Mouse (Mus musculus): ENCODE data around the gene Hdac2. TPM values are rescaled to one million over a fixed set of nuclear protein-coding genes. Genes with fewer than 3 reads are reported as not detected.

The Hdac2 gene
- 100 to 1,000 TPM; 121 to 124 TPM for total RNA-seq (2021)
- long read RNA-seq, transcript Hdac2-201 (14 exons, 2,005 nt): major isoform, 161 of 172 reads
- long read RNA-seq, partial matches to known transcripts: 3 of 172 reads
- long read RNA-seq, other reads (novel, unspliced or antisense): 6 of 172 reads

DNA sequence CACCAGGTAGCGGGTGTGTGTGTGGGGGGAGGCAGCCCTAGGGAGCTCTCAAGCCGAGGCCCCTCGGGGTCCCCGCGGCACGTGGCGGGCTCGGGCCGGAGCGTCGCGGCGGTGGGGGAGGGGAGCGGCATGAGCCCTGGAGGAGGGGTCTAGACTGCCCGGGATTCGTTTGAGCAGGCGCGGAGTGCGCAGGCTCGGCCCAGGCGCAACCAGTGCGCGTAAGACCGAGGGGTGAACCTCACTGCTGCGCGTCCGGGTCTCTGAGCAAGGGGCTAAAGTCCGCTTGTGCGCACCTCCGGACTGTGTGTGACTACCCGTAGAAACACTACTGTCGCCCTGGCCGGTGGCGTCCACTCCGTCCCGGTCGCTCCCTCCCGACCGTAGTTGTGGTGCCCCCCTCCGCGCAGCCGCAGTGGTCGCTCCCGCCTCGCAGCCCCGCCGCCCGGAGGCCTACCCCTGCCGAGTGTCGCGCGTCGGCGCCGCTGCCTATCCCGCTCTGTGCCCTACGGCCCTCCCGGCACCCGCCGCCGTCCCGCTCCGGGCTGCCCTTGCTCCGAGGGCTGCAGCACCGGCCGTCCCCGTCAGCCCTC is at the start of gene Hdac2:
TSS of gene Hdac2 (plus strand) at position 459 of the 590 bp plus-strand sequence.
- DNase-seq (ENCODE audit: low spot score in 2 of 2): peak; percentile 86 to 93

DNA sequence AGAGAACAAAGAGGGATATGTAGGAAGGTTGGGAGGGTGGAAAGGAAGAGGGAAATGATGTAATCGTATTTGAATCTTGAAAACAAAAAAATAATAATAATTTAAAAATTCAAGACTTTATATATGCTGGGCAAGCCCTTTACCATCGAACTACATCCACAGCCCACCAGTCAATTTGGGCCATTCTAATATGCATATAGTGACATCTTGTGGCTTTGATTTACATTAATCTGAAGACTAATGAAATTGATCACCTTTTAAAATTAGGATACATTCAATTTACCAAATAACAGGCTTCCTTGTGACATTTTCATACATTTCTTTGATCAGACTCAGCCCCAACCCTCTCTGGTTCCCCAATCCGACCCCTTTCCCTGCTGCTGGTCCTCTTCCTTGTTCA is 46.1 kb upstream of the Hdac2 start:
- no peak for DNase-seq (ENCODE audit: low spot score in 2 of 2)

DNA sequence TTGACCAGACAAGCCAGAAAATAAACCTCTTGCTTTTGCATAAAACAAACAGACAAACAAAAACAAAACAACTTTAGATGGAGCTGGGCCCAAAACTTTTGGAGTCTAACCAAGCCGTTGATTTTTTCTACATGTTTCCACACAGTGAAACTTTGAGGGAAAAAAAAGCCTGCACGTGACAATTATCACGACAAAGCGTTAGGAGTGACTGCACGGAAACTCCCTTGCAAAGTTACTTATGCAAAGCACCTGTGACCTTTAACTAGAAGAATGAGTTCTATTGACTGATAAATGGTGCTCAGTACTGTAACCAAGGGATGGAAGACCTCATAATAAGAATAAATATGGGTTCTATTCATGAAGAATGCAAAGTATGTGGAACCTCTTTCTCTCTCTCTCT is 38.5 kb upstream of the Hdac2 start:
- DNase-seq (ENCODE audit: low spot score in 2 of 2): no peak

DNA sequence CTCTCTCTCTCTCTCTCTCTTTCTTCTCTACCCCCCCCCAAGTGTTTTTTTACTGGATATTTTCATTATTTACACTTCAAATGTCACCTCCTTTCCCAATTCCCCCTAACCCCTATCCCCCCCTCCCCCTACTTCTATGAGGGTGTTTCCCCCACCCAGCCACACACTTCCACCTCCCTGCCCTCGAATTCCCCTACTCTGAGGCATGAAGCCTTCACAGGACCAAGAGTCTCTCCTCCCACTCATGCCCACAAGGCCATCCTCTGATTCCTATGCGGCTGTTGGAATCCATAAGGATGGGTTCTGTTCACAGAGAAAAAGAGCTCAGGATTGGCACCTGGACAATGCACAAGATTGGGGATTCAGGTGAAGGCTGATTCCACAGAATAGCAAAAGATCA is 38.1 kb upstream of the Hdac2 start:
- no peak for DNase-seq (ENCODE audit: low spot score in 2 of 2)

DNA sequence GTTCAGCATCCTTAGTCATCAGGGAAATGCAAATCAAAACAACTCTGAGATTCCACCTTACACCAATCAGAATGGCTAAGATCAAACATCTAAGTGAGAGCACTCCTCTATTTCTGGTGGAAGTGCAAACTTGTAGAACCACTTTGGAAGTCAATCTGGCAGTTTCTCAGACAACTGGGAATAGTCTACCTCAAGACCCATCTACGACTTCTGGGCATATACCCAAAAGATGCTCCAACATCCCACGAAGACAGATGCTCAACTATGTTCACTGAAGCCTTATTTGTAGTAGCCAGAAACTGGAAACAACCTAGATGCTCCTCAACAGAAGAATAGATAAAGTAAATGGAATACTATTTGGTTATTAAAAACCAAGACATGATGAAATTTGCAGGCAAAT is 22.6 kb upstream of the Hdac2 start:
- DNase-seq (ENCODE audit: low spot score in 2 of 2): no peak

DNA sequence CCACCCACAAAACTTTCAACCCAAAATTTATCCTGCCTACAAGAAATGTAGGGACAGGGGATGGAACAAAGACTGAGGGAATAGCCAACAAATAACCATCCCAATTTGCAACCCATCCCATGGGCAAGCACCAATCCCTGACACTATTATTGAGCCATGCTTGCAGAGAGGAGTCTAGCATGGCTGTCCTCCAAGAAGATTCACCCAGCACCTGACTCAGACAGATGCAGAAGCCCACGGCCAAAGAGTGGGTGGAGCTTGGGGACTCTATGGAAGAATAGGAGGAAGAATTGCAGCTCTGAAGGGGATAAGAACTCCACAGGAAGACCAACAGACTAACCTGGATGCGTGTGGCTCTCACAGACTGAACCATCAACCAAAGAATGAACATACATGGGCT is 21.7 kb upstream of the Hdac2 start:
- DNase-seq (ENCODE audit: low spot score in 2 of 2): no peak

DNA sequence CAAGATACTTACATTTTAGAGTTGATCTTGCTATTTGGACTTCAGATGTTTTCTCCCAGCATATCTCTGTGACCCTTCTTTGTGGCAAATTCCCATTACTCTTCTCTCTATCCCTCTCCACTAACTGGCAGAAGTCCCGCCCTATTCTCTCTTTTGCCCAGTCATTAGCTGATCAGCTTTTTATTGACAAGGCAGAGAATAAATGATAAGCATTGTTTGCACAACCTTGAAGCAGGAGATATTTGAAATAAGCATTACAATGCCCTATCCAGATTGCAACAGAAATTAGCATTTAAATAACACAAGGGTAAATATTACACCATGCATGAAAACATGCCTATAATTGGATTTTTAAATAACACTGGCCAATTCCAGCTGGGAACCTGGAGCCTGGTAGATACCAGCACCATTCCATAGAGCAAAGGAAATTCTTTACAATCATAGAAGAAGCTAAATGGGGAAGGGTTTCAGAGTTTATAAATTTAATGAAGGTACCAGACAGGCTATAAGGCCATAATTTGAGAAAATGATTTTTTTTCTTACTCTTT is 14.7 kb upstream of the Hdac2 start:
- DNase-seq (ENCODE audit: low spot score in 2 of 2): no peak

DNA sequence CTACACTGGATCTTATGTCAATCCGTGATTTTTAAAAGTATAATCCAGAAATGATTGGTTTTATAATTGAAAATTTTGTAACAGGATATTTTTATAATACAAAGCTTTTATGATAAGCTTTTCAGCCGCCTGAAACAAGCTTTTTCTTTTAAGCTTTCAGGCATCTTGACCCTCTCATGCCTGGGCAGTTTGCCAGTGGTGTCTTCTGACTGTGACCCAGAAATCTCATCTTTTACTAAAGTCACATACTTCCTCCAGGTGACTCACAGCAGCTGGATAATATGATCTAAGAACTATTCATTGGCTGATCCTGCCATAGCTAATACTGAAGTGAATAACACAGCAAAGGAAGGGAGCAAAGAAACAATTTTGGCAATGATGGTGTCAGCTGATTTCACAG is 9.9 kb upstream of the Hdac2 start:
- DNase-seq (ENCODE audit: low spot score in 2 of 2): no peak

DNA sequence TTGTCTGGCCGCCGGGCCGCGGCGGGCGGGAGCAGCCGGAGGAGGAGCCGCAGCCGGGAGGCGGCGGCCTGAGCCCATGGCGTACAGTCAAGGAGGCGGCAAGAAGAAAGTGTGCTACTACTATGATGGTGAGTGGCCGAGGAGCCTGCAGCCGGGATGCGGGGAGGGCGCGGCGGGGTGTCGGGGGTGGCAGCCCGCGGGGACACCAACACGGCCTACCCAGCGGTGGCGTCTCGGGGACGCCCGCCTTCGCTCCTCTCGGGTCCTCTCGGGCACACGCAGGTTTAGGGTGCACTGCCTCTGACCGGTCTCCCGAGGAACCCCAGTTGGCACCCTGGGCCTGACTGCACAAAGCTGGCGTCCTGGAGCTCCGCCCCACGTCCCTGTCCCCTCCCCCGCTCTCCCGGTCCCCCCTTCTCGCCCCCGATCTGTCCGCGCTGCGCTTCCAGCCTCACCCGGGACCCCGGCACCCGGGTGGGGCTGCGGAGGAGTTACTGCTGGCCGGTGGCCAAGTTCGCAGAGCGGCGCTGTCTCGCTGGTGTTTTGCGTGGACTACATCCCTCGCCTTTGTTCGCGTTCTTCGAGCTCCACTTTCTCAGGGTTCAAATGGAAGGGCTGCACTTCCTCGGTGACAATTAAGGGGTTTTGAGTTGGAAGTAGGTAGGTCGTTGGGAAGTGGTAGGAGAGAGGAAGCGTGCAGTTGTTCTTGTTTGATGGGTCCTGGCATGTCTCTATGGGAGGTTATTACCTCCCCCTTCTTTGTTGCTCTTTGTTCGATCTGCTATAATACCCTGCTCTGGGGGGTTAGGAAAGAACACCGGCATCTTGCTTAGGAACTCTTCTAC is 554 bp downstream of the Hdac2 start:
- peak; percentile 70 to 77 for DNase-seq (ENCODE audit: low spot score in 2 of 2)

DNA sequence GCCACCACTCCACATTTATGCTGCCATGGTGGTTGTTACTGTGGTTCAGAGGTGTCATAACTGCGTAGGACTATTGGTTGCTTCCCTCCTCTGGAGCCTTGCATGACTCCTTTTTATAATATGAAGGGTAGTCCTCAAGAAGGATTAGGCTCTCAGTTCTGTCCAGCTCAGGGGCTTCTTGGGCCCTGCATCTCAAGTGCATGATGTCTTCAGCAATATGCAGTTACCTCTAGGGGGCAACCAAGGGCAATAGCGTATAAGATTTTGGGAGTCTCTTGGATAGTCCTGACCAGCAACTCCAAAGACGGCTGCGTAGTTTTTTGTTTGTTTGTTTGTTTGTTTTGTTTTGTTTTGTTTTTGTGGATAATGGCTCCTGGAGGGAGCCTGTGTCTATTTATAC is 7.5 kb downstream of the Hdac2 start:
- no peak for DNase-seq (ENCODE audit: low spot score in 2 of 2)

DNA sequence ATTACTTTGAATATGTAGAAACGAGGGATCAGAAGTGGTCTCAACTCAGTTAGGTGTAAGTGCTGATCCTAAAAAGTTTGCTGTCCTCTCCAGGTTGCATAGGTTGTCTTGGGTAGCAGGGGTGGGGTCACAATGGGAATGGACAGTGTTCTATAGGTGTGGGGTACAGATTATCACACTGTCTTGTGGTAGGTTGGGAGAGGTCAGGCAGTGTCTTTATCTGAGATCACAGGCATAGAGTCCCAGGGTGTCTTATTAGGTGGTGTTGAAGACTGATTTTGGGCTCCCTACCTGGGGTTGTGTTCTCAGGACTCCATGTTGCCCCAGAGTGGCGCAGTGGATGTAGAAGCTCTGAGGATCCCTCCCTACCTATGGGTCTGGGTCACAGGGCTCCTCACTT is 17.8 kb downstream of the Hdac2 start:
- no peak for DNase-seq (ENCODE audit: low spot score in 2 of 2)

DNA sequence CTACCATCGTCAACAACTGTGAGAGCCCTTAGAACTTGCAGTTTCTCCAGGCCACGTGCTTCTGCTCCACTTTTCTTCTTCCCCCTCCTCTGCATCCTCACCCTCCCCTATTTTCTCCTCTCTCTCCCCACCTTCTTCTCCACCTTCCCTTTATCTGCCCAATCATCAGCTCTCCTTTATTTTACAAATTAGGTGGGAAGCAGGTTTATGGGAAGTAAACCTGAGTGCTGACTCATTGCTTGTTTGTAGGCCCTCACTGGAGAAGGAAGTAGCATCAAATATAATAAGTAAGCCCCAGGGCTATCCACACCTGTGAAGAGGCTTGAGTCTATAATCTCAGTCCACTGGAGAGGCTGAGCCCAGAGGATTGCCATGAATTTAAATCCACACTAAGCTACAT is 26.5 kb downstream of the Hdac2 start:
- no peak for DNase-seq (ENCODE audit: low spot score in 2 of 2)

DNA sequence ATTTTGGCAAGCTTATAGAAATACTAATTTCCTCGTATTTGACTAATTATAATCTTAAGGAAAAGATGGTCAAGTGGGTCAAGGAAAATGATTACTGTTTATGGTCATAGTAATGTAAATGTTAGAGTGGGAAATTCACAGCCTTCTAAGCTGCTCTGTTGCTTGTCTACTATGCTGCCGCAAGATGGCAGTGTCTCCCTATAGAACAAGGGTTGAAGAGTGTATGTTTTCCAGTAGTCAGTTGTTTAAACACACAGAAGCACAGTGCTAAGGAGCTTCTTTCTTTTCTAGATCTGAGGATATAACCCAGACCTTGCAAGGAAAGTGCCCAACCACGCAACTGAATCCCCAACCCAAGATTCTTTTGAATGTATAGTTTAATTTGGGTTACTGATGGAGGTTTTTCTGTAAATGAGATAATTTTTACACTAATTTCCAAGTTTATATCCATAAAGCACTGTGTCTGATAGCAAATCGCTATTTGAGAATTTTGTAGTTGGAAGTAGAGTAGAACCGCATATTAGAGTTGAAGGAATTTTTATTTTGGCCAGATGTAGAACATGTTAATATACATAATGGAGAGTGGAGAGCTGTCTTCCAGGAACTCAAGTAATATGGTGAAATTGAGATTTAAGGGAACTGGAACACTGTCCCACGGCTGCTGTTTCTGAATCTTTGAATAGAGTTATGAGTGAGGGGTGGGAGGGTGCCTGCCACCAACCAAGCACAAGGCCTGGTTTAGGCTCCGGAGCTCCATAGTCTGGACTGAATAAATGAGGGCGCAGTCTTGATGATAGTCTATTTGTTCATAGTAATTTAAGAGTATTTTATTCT is 40.1 kb downstream of the Hdac2 start:
- peak; percentile 76 to 81 for DNase-seq (ENCODE audit: low spot score in 2 of 2)

DNA sequence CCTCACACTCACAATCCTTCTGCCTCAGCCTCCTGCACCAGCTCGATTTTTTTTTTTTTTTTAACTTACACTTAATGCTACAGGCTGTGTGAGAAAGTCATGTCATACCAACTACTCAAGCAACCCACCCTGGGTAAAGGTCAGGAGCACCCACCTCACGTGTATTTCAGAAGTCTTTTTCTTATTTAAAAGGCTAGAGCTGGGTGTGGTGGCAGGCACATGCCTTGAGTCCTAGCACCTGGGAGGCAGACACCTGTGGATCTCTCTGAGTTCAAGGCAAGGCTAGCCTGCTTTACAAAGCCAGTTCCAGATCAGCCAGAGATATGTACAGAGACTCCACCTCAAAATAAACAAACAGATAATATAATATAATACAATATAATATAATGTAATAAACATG is 41.4 kb downstream of the Hdac2 start:
- DNase-seq (ENCODE audit: low spot score in 2 of 2): no peak

DNA sequence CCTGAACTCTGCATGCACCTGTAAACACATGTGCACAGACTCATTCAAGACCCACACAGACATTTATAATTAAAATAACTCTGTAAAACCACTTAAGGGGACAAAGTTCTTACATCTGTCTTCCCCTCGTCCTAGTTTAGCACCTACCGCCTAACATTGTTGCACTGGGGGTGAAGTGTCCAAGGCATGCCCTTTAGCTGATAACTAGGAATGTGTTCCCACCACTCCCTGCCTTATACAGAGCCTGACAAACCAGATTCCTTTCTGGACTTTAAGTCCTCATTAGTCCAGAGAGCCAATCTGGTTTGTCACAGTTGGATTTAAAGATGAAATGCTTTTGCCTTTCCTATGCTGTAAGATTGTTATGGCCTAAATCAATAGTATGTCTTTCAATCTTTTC is 41.9 kb downstream of the Hdac2 start:
- no peak for DNase-seq (ENCODE audit: low spot score in 2 of 2)

DNA sequence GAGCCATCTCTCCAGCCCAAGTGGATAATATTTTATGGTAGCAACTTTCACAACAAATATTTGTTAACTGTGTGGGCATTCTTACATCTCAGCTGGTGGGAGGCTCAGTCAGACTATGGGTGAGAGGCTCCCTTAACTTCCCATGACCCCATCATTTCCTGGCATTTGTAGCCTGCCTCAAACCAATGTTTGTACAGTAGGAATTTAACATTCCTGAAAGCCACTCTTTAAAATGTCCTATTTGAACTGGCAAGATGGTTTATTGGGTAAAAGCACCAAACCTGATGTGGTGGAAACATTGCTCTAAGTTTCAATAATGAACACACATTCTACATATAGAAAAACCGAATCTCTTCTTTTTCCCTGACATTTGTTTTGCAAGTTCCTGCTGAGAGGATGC is 50.0 kb downstream of the Hdac2 start:
- DNase-seq (ENCODE audit: low spot score in 2 of 2): no peak

DNA sequence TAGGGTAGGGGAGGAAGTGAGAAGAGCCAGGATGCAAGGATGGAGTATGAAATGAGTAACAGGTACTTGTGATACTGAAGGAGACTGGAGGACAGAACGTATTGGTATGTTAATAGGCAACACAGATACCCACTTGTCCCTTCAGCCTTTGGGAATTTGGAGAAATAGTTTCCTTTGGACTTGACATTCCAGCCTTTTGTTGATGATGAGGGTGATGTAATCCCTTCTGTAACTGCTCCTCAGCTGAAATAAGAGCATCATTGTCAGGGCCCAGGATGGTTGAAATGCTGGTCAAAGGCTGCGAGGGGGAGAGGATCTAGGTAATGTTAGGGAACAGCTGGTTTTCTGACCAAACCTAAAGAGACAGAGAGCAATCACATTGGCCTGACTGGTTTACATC is 54.3 kb downstream of the Hdac2 start:
- no peak for DNase-seq (ENCODE audit: low spot score in 2 of 2)

DNA sequence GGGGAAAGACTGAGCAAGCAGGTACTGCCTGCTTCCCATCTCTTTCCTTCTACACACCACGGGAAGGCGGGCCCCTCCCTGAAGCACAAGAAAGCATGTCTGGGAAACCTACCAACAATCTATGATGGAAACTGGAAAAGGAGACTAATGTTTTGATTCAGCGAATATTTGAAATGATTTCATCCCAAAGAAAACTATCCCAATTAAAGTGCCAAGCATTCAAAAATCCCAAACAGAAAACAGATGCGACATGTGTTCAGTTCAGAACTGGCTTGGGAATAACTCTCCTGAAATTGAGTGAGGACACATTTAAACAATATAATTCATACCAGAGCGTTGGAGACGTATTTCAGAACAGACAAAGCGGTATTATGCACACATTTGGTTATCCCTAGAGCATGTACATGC is 60.8 kb downstream of the Hdac2 start:
- DNase-seq (ENCODE audit: low spot score in 2 of 2): peak in 1 of 2 experiments; percentile 14

DNA sequence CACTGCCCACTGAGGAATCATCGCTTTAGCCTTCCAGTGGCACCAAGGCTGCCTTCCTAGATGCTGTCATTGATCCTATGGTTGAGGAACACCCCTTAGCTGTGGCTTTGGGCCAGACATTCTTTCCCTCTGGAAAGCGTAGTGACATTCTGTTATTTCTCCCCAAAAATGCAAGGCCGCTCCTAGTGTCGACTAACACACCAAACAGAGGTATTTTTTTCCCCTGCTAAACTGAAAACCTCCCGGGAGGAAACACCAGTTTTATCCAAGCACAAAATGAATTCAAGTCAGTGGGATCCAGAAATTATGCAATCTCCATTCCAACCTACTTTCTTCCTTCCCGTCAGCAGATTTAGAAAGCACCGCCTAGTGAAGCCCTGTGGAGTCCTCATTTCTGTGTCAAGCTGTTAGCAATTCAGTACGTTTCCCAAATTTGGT is 73.3 kb downstream of the Hdac2 start:
- no peak for DNase-seq (ENCODE audit: low spot score in 2 of 2)

Measured in layer of hippocampus, postnatal 10 days (tissue).